Mouse (Mus musculus): ENCODE data around the gene Prkd1. TPM values are rescaled to one million over a fixed set of nuclear protein-coding genes. Genes with fewer than 3 reads are reported as not detected.

Prkd1 gene
- total and polyA plus RNA-seq, 2 experiments, result 0.04 to 0.09 TPM

DNA sequence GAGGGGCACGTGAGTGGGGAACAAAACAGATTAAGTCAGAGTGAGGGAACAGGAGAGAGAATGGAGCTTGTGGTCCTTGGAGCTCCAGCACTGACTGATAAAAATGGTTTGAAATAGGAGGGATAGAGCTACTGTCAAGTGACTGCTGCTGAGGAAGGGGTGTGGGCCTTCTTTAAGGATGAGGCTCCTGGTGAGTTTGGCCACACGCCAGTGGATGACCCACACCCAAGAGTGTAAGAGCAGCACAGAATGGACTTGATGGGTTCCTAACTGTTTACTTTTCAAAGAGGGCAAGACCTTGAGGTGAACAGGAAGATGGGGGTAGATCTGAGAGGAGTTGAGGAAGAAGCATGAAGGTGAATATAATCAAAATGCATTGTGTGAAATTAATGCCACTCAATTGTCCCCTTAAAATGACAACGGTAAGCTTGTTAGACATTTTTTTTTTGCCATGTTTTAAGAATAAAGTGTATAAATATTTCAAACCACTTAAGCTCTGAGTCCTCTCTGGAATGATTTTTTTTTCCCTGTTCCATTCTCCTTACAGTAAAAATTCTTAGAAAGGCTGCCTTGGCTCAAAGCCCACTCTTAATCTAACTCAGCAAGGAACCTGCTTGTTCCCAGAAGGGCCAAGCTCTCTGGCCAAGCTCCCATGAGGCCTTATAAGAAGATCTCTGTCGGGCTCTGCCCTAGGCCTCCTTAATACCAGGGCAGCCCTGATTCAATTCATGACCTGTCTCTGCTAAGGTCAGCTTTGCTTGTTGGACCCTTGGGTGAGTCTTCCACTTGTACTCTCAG is 42.0 kb downstream of the Prkd1 start:
- Histone ChIP-seq H3K79me2 (ENCODE audit: control insufficient read depth, insufficient read depth, low read length) (no peaks in the 10 kb centered on the region), H3K27me3 (ENCODE audit: control insufficient read depth, insufficient read depth, low read length) (no peaks in the 10 kb centered on the region), H3K4me1 (ENCODE audit: control insufficient read depth, insufficient read depth, low read length) (no peaks in the 10 kb centered on the region), H3K36me3 (ENCODE audit: control insufficient read depth, insufficient read depth, low read length) (no peaks in the 10 kb centered on the region), H3K27ac (replicated peaks; ENCODE audit: insufficient read depth, low read depth, low read length) (no peak overlapping the region), H3K4me3 (ENCODE audit: insufficient read depth, low read depth, low read length) (no peak overlapping the region), H3K9ac (ENCODE audit: low read depth, low read length) (no peak overlapping the region)
- DNase-seq (ENCODE audit: extremely low read depth, low read depth, low spot score), result no peak
- TF ChIP-seq POLR2A (IDR thresholded peaks at IDR 0.05; ENCODE audit: extremely low read depth, insufficient read depth, low read length), result no peak
- TF ChIP-seq CTCF (IDR thresholded peaks at IDR 0.05; ENCODE audit: low read depth, low read length), result no peak
- 73% methylated on average over 4 of the region's 4 CpGs for WGBS

- Histone ChIP-seq H3K36me3 (ENCODE audit: control insufficient read depth, insufficient read depth, low read length) (no peaks in the 10 kb centered on the region), H3K27ac (replicated peaks; ENCODE audit: insufficient read depth, low read depth, low read length) (no peak overlapping the region), H3K9ac (ENCODE audit: low read depth, low read length) (no peak overlapping the region), H3K79me2 (ENCODE audit: control insufficient read depth, insufficient read depth, low read length) (no peaks in the 10 kb centered on the region), H3K4me1 (ENCODE audit: control insufficient read depth, insufficient read depth, low read length) (no peaks in the 10 kb centered on the region), H3K27me3 (ENCODE audit: control insufficient read depth, insufficient read depth, low read length) (no peaks in the 10 kb centered on the region), H3K4me3 (ENCODE audit: insufficient read depth, low read depth, low read length) (no peak overlapping the region)
- DNase-seq (ENCODE audit: extremely low read depth, low read depth, low spot score), result no peak
- WGBS, result 74% methylated on average over 1 of the region's 1 CpGs
- no peak for TF ChIP-seq POLR2A (IDR thresholded peaks at IDR 0.05; ENCODE audit: extremely low read depth, insufficient read depth, low read length)
- no peak for TF ChIP-seq CTCF (IDR thresholded peaks at IDR 0.05; ENCODE audit: low read depth, low read length)
Measured at GRCm38 (mm10) chr12:50599370-50599769, 49.5 kb downstream of the Prkd1 start.

GRCm38 (mm10) chr12:50598053-50598988 is 50.6 kb downstream of the Prkd1 start:
- Histone ChIP-seq H3K79me2 (ENCODE audit: control insufficient read depth, insufficient read depth, low read length) (no peaks in the 10 kb centered on the region), H3K27ac (replicated peaks; ENCODE audit: insufficient read depth, low read depth, low read length) (no peak overlapping the region), H3K4me3 (ENCODE audit: insufficient read depth, low read depth, low read length) (no peak overlapping the region), H3K4me1 (ENCODE audit: control insufficient read depth, insufficient read depth, low read length) (no peaks in the 10 kb centered on the region), H3K9ac (ENCODE audit: low read depth, low read length) (no peak overlapping the region), H3K36me3 (ENCODE audit: control insufficient read depth, insufficient read depth, low read length) (no peaks in the 10 kb centered on the region), H3K27me3 (ENCODE audit: control insufficient read depth, insufficient read depth, low read length) (no peaks in the 10 kb centered on the region)
- TF ChIP-seq POLR2A (IDR thresholded peaks at IDR 0.05; ENCODE audit: extremely low read depth, insufficient read depth, low read length) (no peak), CTCF (IDR thresholded peaks at IDR 0.05; ENCODE audit: low read depth, low read length) (no peak)
- no peak for DNase-seq (ENCODE audit: extremely low read depth, low read depth, low spot score)
- WGBS, result 71% methylated on average over 9 of the region's 9 CpGs

GRCm38 (mm10) chr12:50597467-50597866 is 51.4 kb downstream of the Prkd1 start:
- no peak for TF ChIP-seq CTCF (IDR thresholded peaks at IDR 0.05; ENCODE audit: low read depth, low read length)
- no peak for TF ChIP-seq POLR2A (IDR thresholded peaks at IDR 0.05; ENCODE audit: extremely low read depth, insufficient read depth, low read length)
- no peak overlapping the region for H3K27ac ChIP-seq (replicated peaks; ENCODE audit: insufficient read depth, low read depth, low read length)
- no peak for DNase-seq (ENCODE audit: extremely low read depth, low read depth, low spot score)
- WGBS, result 85% methylated on average over 4 of the region's 4 CpGs
- H3K36me3 ChIP-seq (ENCODE audit: control insufficient read depth, insufficient read depth, low read length), result no peaks in the 10 kb centered on the region
- H3K27me3 ChIP-seq (ENCODE audit: control insufficient read depth, insufficient read depth, low read length), result no peaks in the 10 kb centered on the region
- H3K4me3 ChIP-seq (ENCODE audit: insufficient read depth, low read depth, low read length), result no peak overlapping the region
- no peaks in the 10 kb centered on the region for H3K79me2 ChIP-seq (ENCODE audit: control insufficient read depth, insufficient read depth, low read length)
- H3K4me1 ChIP-seq (ENCODE audit: control insufficient read depth, insufficient read depth, low read length), result no peaks in the 10 kb centered on the region
- no peak overlapping the region for H3K9ac ChIP-seq (ENCODE audit: low read depth, low read length)

DNA sequence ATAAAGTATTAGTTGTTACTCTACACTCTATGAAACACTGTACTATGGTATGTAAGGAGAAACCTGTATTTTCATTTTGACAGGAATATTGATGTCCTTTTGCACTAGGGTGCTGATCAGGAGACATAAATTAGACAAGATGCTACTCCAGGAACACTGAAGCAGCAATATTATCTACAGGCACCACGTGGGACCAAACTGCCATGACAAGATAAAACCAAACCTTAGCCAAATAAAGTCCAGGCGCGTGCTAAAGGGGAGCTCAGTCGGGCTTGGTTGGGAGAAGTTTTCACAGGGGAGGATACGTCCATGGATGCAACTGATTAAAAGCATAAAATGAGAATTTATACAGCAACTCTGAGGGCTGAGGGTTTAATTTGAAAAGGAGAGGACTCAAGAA is 53.1 kb downstream of the Prkd1 start:
- 73% methylated on average over 5 of the region's 5 CpGs for WGBS
- no peak for TF ChIP-seq CTCF (IDR thresholded peaks at IDR 0.05; ENCODE audit: low read depth, low read length)
- no peak for TF ChIP-seq POLR2A (IDR thresholded peaks at IDR 0.05; ENCODE audit: extremely low read depth, insufficient read depth, low read length)

More for the DNA sequence above, 53.1 kb downstream of the Prkd1 start:
- H3K36me3 ChIP-seq (ENCODE audit: control insufficient read depth, insufficient read depth, low read length), result no peaks in the 10 kb centered on the region
- no peak overlapping the region for H3K4me3 ChIP-seq (ENCODE audit: insufficient read depth, low read depth, low read length)
- no peaks in the 10 kb centered on the region for H3K4me1 ChIP-seq (ENCODE audit: control insufficient read depth, insufficient read depth, low read length)
- H3K27me3 ChIP-seq (ENCODE audit: control insufficient read depth, insufficient read depth, low read length), result no peaks in the 10 kb centered on the region
- H3K79me2 ChIP-seq (ENCODE audit: control insufficient read depth, insufficient read depth, low read length), result no peaks in the 10 kb centered on the region
- H3K27ac ChIP-seq (replicated peaks; ENCODE audit: insufficient read depth, low read depth, low read length), result no peak overlapping the region
- DNase-seq (ENCODE audit: extremely low read depth, low read depth, low spot score), result no peak
- H3K9ac ChIP-seq (ENCODE audit: low read depth, low read length), result no peak overlapping the region
